Mouse (Mus musculus) testis, adult 2 months (tissue): Measurements from ENCODE around the gene Cdkal1.

ENCODE experiments used
- CTCF ChIP-seq: fragments of 200-500 bp; IDR thresholded peaks from 2 replicates; pipeline ENCODE4 v1.5.1; 2012; ENCODE audit warnings: low read depth, mild to moderate bottlenecking, inconsistent platforms, low read length, moderate library complexity; ENCODE audit not compliant: control insufficient read depth, insufficient read depth, insufficient replicate concordance
- POLR2A ChIP-seq: fragments of 200-500 bp; IDR thresholded peaks from 2 replicates; pipeline ENCODE4 v1.6.1; 2012; ENCODE audit warnings: low read depth, mild to moderate bottlenecking, inconsistent platforms, low read length, moderate library complexity; ENCODE audit not compliant: control insufficient read depth

DNA sequence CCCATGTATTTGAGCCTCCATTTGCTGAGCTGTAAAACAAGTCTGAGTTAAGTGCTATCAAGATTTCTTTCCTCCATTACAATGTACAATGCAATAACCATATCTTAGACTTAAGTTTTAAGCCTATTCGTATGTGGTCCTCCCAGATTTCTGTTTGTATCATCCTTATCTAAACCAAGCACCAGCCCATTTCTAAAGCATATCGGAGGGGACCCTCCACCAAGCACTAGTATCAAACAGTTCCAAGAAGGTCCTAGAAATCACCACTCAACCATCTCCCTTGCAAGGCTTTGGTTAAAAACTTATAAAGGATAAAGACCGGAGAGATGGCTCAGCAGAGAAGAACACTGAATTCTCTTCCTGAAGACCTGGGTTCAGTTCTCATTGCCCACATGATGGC, 47.1 kb downstream of the Cdkal1 start:
- TF ChIP-seq POLR2A (no peak), CTCF (no peak)
